Mouse (Mus musculus) heart, adult 2 months (tissue): ENCODE results near the gene Tsen34. TPM values are rescaled to one million over a fixed set of nuclear protein-coding genes. Genes with fewer than 3 reads are reported as not detected.
"Not testable (repeated sequence)": the region's sequence is repeated elsewhere in the genome, so short reads cannot be mapped to it uniquely, and the experiment has no call there.

Source experiments
- DNase-seq, 2 experiments: peaks; one replicate each; pipeline ENCODE4 v3.0.0; 2021
- H3K27ac ChIP-seq: fragments of 200-600 bp; 2 replicates; pipeline ENCODE4 v1.8.1; 2022
- H3K27me3 ChIP-seq: fragments of 200-500 bp; 2 replicates; pipeline ENCODE4 v1.6.1; 2012; ENCODE audit warnings: mild to moderate bottlenecking, low read length, inconsistent platforms, mixed read lengths; ENCODE audit not compliant: control insufficient read depth, insufficient read depth
- H3K36me3 ChIP-seq: fragments of 200-500 bp; 2 replicates; pipeline ENCODE4 v1.6.1; 2012; ENCODE audit warnings: low read length, inconsistent platforms; ENCODE audit not compliant: control insufficient read depth, insufficient read depth
- H3K4me1 ChIP-seq: fragments of 200-500 bp; 2 replicates; pipeline ENCODE4 v1.6.1; 2011; ENCODE audit warnings: low read length; ENCODE audit not compliant: control insufficient read depth, insufficient read depth
- H3K4me3 ChIP-seq: fragments of 200-600 bp; 2 replicates; pipeline ENCODE4 v1.8.1; 2022
- H3K79me2 ChIP-seq: fragments of 200-500 bp; replicated peaks from 2 replicates; pipeline ENCODE4 v1.6.1; 2012; ENCODE audit warnings: mild to moderate bottlenecking, inconsistent platforms, low read length, moderate library complexity, mixed read lengths; ENCODE audit not compliant: control insufficient read depth, insufficient read depth
- H3K9ac ChIP-seq: fragments of 200-500 bp; 2 replicates; pipeline ENCODE4 v1.6.1; 2012; ENCODE audit warnings: low read depth, mild to moderate bottlenecking, control low read depth, inconsistent platforms, low read length, mixed read lengths
- CTCF ChIP-seq: fragments of 200-600 bp; IDR thresholded peaks from 2 replicates; pipeline ENCODE4 v1.8.1; 2022; ENCODE audit warnings: antibody characterized with exemption, mild to moderate bottlenecking, moderate library complexity
- EP300 ChIP-seq: fragments of 200-500 bp; IDR thresholded peaks from 2 replicates; pipeline ENCODE4 v1.6.1; 2011; ENCODE audit warnings: low read depth, low read length, control low read depth; ENCODE audit not compliant: insufficient read depth
- POLR2A ChIP-seq: fragments of 200-500 bp; IDR thresholded peaks from 2 replicates; pipeline ENCODE4 v1.6.1; 2011; ENCODE audit warnings: mild to moderate bottlenecking, low read depth, low read length, control low read depth; ENCODE audit not compliant: insufficient read depth
- WGBS: fragments of 180-500 bp; shearing (Covaris S2); methylation state at CpG from one replicate; pipeline ENCODE4 v1.1.7; 2018; 5-methylcytosine and 5-hydroxymethylcytosine counted together
- intact Hi-C: fragments of 180-260 bp; cut with DNase I; formaldehyde crosslinking; loops from one replicate; pipeline ENCODE4 v1.15.1; 2025
- polyA plus RNA-seq: library from polyadenylated mRNA; depleted of rRNA; stranded (reverse); fragments of >200 nt; gene quantifications from 2 replicates; pipeline ENCODE4 v1.2.3, GENCODE M21; 2012
- total RNA-seq, 2 experiments: library from RNA; stranded (reverse); gene quantifications; 2 replicates each; pipeline ENCODE4 v1.2.3; 2021

The Tsen34 gene
- total and polyA plus RNA-seq, 3 experiments = 60.0 to 80.8 (median 66.6) TPM

DNA sequence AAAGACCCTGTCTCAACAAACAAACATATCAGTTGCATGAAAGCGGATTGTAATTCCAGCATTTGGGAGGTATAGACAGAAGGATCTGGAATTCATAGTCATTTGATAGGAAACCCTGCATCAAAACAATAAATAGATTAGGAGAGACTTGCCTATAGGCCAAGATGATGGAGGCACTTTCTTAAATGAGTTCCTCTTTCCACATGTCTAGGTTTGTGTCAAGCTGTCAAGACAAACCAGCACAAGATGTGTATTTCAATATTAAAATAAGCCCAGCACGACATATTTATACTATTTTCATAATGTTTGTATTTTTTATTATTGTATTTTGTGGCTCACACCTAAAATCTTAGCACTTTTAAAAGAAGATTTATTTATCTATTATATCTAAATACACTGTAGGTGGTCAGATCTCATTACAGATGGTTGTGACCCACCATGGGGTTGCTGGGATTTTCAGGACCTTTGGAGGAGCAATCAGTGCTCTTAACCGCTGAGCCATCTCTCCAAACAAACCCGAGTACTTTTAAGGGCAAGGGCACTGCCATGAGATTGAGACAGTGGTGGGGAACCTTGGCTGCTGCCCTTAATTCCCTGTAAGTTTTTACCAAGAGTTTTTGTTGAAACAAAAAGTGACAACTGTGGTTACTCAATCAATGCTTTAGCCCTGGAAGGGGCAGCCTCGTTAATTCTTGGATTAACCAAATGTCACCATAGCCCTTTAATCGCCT, 10.7 kb downstream of the Tsen34 start:
- TF ChIP-seq CTCF (no peak), EP300 (no peak), POLR2A (no peak)
- peak overlapping the region; percentile 92 for H3K27ac ChIP-seq
- intact Hi-C loops = loop anchor here (1.0 to 10.0 kb wide), 3 partner anchors 10 to 741 kb away; partner anchors contain the start of genes Mboat7 and Rdh13
- 23% methylated on average over 6 of the region's 6 CpGs for WGBS
- no peaks in the 10 kb centered on the region for H3K79me2 ChIP-seq
- peaks cover 19% of the 10 kb centered on the region for H3K36me3 ChIP-seq
- H3K9ac ChIP-seq = peak overlapping the region; percentile 45
- H3K4me3 ChIP-seq = peak overlapping the region; percentile 71
- H3K4me1 ChIP-seq = peaks cover 5% of the 10 kb centered on the region
- peak in 1 of 2 experiments; percentile 29 for DNase-seq
- H3K27me3 ChIP-seq = no peaks in the 10 kb centered on the region

DNA sequence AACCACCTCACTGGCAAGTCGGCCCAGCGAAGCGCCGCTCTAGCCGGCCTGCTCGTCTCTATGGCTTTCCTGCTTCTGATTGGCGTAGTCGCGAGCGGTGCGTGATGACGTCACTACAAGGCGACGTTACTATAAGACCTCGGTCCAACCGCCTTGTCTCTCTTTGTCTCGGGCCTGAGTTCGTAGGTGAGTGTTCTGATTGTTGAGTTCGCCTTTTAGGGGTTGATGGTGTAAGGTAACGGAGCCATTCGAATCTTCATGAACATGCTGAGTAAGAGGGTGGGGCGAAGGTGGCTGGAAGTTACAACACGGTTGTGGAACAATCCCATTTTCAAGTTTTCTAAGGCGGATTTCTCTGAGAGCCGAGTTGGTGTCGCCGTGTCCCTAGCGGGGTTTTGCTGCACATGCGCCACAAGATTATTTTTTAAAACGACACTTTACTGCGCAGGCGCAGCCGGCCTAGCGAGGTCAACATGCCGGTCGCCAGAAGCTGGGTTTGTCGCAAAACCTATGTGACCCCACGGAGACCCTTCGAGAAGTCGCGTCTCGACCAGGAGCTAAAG, 11.3 kb downstream of the Tsen34 start, which contains the start of gene Rps9:
TSS of gene Rps9 (plus strand) at position 115 of the 563 bp plus-strand sequence.
- under 1% methylated on average over 42 of the region's 42 CpGs for whole genome bisulfite sequencing
- intact Hi-C loops = loop anchor here (1.0 to 10.0 kb wide), 3 partner anchors 11 to 741 kb away; partner anchors contain the start of genes Mboat7 and Rdh13
- Histone ChIP-seq H3K9ac (peak within 1 kb of the TSS; percentile 76), H3K4me3 (peak within 1 kb of the TSS; percentile 71), H3K27ac (peak within 1 kb of the TSS; percentile 92), H3K36me3 (peaks cover 19% of the 10 kb centered on the region), H3K27me3 (no peaks in the 10 kb centered on the region), H3K4me1 (peaks cover 5% of the 10 kb centered on the region), H3K79me2 (no peaks in the 10 kb centered on the region)
- peak; percentile 56 for TF ChIP-seq CTCF
- peak; percentile 100 for TF ChIP-seq POLR2A
- peak; percentile 83 for TF ChIP-seq EP300
- peak; percentile 95 to 96 for DNase-seq

DNA sequence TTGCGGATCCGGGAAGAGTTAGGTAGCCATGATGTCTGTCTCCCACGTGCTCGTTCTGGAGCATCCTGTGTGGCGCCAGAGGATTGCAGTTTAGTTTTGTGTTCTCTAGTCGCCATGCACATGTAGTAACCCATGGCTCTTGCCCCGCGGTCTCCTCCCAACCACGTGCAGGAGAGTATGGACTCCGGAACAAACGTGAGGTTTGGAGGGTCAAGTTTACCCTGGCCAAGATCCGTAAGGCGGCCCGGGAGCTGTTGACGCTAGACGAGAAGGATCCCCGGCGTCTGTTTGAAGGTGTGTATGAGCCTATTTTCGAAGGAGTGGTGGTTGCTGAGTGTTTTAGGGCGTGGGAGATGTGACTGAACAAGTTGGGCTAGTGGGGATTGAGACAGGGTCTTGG, 11.8 kb downstream of the Tsen34 start:
- WGBS = under 1% methylated on average over 20 of the region's 20 CpGs
- intact Hi-C loops = loop anchor here (10.0 kb wide), 2 partner anchors 410 to 740 kb away; partner anchors contain the start of gene Rdh13
- Histone ChIP-seq H3K36me3 (peaks cover 19% of the 10 kb centered on the region), H3K79me2 (no peaks in the 10 kb centered on the region), H3K9ac (peak overlapping the region; percentile 76), H3K4me1 (peaks cover 5% of the 10 kb centered on the region), H3K27ac (peak overlapping the region; percentile 92), H3K27me3 (no peaks in the 10 kb centered on the region), H3K4me3 (peak overlapping the region; percentile 71)
- no peak for TF ChIP-seq POLR2A
- no peak for TF ChIP-seq CTCF
- no peak for TF ChIP-seq EP300
- no peak for DNase-seq

DNA sequence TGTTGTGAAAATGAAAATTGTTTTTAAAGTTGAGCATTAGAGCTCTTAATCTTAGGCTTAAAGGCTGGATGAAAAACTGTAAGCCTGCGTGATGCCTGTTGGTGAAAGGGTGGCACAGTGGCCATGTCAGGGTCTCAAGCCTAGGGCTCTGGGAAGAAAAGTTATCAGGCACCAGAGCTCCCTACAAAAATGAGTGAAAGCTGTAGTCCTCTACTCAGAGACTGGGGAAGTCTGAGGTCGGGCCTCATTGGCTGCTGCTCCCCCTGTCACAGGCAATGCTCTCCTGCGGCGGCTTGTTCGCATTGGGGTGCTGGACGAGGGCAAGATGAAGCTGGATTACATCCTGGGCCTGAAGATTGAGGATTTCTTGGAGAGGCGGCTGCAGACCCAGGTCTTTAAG, 12.8 kb downstream of the Tsen34 start:
- not testable (repeated sequence) for H3K27me3 ChIP-seq, H3K79me2 ChIP-seq, H3K4me1 ChIP-seq, H3K9ac ChIP-seq, DNase-seq, H3K27ac ChIP-seq
- intact Hi-C loops = loop anchor here (10.0 kb wide), 2 partner anchors 411 to 739 kb away; partner anchors contain the start of gene Rdh13
- WGBS = 7% methylated on average over 7 of the region's 7 CpGs
- Histone ChIP-seq H3K4me3 (peak overlapping the region; percentile 71), H3K36me3 (peaks cover 19% of the 10 kb centered on the region)

DNA sequence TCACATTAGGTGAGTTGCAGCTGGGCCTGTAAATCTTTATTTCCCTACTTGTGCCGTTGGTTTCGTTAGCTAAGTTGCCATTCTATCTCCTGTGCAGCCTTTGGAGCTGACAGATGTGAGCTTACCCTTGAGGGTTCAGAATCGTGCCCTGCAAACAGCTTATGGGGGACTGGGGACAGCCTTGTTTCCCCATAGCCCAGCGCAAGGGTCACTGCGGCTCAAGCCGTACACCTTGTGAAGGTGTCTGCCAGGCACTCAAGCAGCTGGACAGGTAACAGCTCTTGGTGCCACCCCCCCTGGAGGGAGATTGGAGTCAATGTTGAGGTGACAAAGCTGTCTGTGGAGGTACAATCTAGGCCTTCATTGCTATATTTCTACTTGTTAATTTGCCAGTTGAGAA, 13.2 kb downstream of the Tsen34 start:
- no peaks in the 10 kb centered on the region for H3K27me3 ChIP-seq
- H3K4me3 ChIP-seq = no peak overlapping the region
- peak overlapping the region; percentile 43 for H3K9ac ChIP-seq
- no peak for TF ChIP-seq EP300
- TF ChIP-seq CTCF = no peak
- TF ChIP-seq POLR2A = no peak
- H3K79me2 ChIP-seq = no peaks in the 10 kb centered on the region
- H3K27ac ChIP-seq = no peak overlapping the region; the same call in 1 of the 2 replicates
- H3K4me1 ChIP-seq = peaks cover 5% of the 10 kb centered on the region
- H3K36me3 ChIP-seq = peaks cover 19% of the 10 kb centered on the region
- intact Hi-C loops = loop anchor here (10.0 kb wide), 2 partner anchors 411 to 739 kb away; partner anchors contain the start of gene Rdh13
- DNase-seq = no peak
- 27% methylated on average over 6 of the region's 6 CpGs for WGBS

DNA sequence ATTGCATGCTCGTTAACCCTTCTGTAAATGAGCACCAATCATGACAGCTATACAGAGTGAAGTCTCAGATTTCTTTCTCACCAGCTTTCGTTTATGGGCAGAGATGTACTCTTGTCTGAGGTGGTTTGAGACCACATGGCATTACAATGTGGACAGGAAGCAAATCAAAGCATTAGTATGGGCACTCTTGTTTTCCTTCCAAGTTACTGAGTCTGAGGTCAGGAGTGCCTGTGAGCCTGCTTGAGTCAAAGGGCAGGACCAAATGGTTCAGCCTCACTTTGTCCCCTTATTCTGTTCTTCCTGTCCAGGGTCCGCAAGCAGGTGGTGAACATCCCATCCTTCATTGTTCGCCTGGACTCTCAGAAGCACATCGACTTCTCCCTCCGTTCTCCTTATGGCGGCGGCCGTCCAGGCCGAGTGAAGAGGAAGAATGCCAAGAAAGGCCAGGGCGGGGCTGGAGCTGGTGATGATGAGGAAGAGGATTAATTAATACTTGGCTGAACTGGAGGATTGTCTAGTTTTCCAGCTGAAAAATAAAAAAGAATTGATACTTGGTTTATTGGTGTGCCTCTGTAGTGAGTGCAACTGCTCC, 13.8 kb downstream of the Tsen34 start:
- H3K9ac ChIP-seq = peak overlapping the region; percentile 2; the same call in 1 of the 2 replicates
- no peaks in the 10 kb centered on the region for H3K27me3 ChIP-seq
- H3K4me3 ChIP-seq = no peak overlapping the region
- H3K4me1 ChIP-seq = peaks cover 5% of the 10 kb centered on the region
- 39% methylated on average over 11 of the region's 11 CpGs for WGBS
- peaks cover 19% of the 10 kb centered on the region for H3K36me3 ChIP-seq
- intact Hi-C loops = loop anchor here (10.0 kb wide), 2 partner anchors 412 to 738 kb away; partner anchors contain the start of gene Rdh13
- TF ChIP-seq EP300 (no peak), POLR2A (no peak), CTCF (no peak)
- peak overlapping the region; percentile 15 for H3K27ac ChIP-seq
- H3K79me2 ChIP-seq = no peaks in the 10 kb centered on the region
- DNase-seq = peak in 1 of 2 experiments; percentile 16
